ENCODE assay signal across 11 mouse cellular contexts in the genomic region with DNA sequence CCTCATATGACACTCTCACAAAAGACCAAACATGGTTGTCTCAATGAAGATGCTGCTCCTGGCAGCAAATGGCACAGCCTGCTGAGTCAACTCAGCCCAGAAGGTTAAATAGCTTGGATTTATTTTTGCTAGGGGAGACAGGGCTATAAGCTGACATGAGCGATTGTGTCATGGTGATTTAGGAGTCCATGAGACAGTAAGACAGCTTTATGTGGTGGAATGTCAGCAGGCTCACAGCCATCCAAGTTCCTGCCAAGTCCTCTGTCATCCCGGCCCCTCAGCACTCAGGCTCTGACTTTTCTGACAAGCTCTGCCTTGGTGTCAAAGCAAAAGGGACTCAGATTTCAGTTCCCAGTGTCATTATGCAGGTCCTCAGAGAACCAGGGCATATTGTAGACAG. TPM values are rescaled to one million over a fixed set of nuclear protein-coding genes. Genes with fewer than 3 reads are reported as not detected.
A peak's percentile ranks its signal among the peaks of the same experiment; 100 is the strongest.
DNase-seq lines count a peak whose midpoint lies in the region; ATAC-seq lines count a peak whose summit lies in the region.
"Had no signal": no experiment of that assay in that cellular context is flagged by ENCODE, and none has a peak within 500 bp of the region (broad histone marks: within the 10 kb centered on the region; RNA-seq: fewer than 3 reads in every experiment).

No protein-coding gene starts in this region.

- no peak overlapping the region for H3K27ac ChIP-seq in kidney, embryonic 14.5 days (ENCODE audit: low read depth, low read length)
- H3K27ac ChIP-seq: forebrain, embryonic 10.5 days; hindbrain, embryonic 15.5 days; left cerebral cortex, adult 2 months had no signal

- no peaks in the 10 kb centered on the region for H3K9me3 ChIP-seq in kidney, embryonic 14.5 days (ENCODE audit: control insufficient read depth, low read length)
- H3K9me3 ChIP-seq: forebrain, embryonic 10.5 days; hindbrain, embryonic 15.5 days had no signal

- ATAC-seq in kidney, embryonic 14.5 days (ENCODE audit: low FRiP score, low TSS enrichment): peak; percentile 88
- ATAC-seq in CD4-positive, CD25-positive, alpha-beta regulatory T cell, adult 4 months: no peak

- H3K9ac ChIP-seq in kidney, embryonic 14.5 days (ENCODE audit: low read depth, low read length): no peak overlapping the region
- H3K9ac ChIP-seq: hindbrain, embryonic 15.5 days had no signal

- intact Hi-C loops in left cerebral cortex, postnatal 25 days (cut with DNase I): no loop called here

- H3K4me3 ChIP-seq in kidney, embryonic 14.5 days (ENCODE audit: low read length): no peak overlapping the region
- H3K4me3 ChIP-seq: forebrain, embryonic 10.5 days; hindbrain, embryonic 15.5 days; left cerebral cortex, adult 2 months had no signal

- DNase-seq in heart, adult 11 months: peak; percentile 90
- DNase-seq in heart, adult 8-10 months (ENCODE audit: low spot score): no peak
- peak; percentile 95 for DNase-seq in 3T3-L1 (ENCODE audit: low read depth, low spot score)
- peak; percentile 30 for DNase-seq in adrenal gland, postnatal 25 days
- no peak for DNase-seq in left cerebral cortex, postnatal 25 days (ENCODE audit: low spot score in 2 of 2)
- no peak for DNase-seq in yolk sac, embryonic 10.5 days (ENCODE audit: low spot score)

- H3K36me3 ChIP-seq in kidney, embryonic 14.5 days (ENCODE audit: control insufficient read depth, insufficient read depth, low read length): no peaks in the 10 kb centered on the region
- H3K36me3 ChIP-seq: forebrain, embryonic 10.5 days had no signal

- WGBS in kidney, embryonic 14.5 days: 13% methylated on average over 2 of the region's 2 CpGs

- H3K4me1 ChIP-seq in kidney, embryonic 14.5 days (ENCODE audit: control insufficient read depth, insufficient read depth, low read length): peaks cover 11% of the 10 kb centered on the region; the same call in 1 of the 2 replicates
- H3K4me1 ChIP-seq: forebrain, embryonic 10.5 days had no signal

- no peak overlapping the region for H3K4me2 ChIP-seq in kidney, embryonic 14.5 days (replicated peaks; ENCODE audit: low read depth, low read length)
- H3K4me2 ChIP-seq: hindbrain, embryonic 15.5 days had no signal

- no peaks in the 10 kb centered on the region for H3K27me3 ChIP-seq in kidney, embryonic 14.5 days (ENCODE audit: control insufficient read depth, insufficient read depth, low read length)
- H3K27me3 ChIP-seq: hindbrain, embryonic 15.5 days had no signal

RNA-seq across cellular contexts. Expression of gene Adam22, which starts 11.6 kb away (rescaled TPM):
- total RNA-seq in heart, adult 8-10 months (2022): 1 to 10 TPM; 4.5 to 6.1 (median 5.3) TPM
- total RNA-seq in adrenal gland, postnatal 25 days (2021): 3.2 and 3.9 TPM in 2 replicates
- 7.6 and 10.2 TPM in 2 replicates for polyA plus RNA-seq in kidney, embryonic 14.5 days (2014; fragmentation: Nextera tagmentation; extraction: Ambion mirVana)
- 1 to 10 TPM in 1 of 2 experiments, under 1 TPM in 1; 0.85 to 1.0 TPM for polyA plus RNA-seq in CD4-positive, CD25-positive, alpha-beta regulatory T cell, adult 4 months (2017; shearing (Covaris generic))
- total RNA-seq in left cerebral cortex, postnatal 25 days (2021): 100 to 1,000 TPM; 212 to 216 TPM

Comparison
In these comparisons a context has a peak if more than half of its experiments do, and no peak if none do; other contexts are left out.
1. DNase-seq: peak in heart, adult 11 months (single experiment), 3T3-L1 (single experiment) and adrenal gland, postnatal 25 days (single experiment); none in heart, adult 8-10 months (single experiment), left cerebral cortex, postnatal 25 days (0 of 2) and yolk sac, embryonic 10.5 days (single experiment).
2. RNA of gene Adam22, which starts 11.6 kb away (total RNA-seq): 212 to 216 TPM in left cerebral cortex, postnatal 25 days; 4.5 to 6.1 TPM in heart, adult 8-10 months and 3.2 to 3.9 TPM in adrenal gland, postnatal 25 days; every median in the first group is over 10 times any median in the second.